Mouse (Mus musculus): ENCODE results near the gene N4bp3.

GRCm38 (mm10) chr11:51645293-51645692, 5.3 kb downstream of the N4bp3 start:
- no peak for TF ChIP-seq CTCF (IDR thresholded peaks at IDR 0.05; ENCODE audit: insufficient read depth, low read length)
- TF ChIP-seq POLR2A (IDR thresholded peaks at IDR 0.05; ENCODE audit: borderline replicate concordance, extremely low read depth, low read depth, low read length) = no peak

All from lung, adult 2 months (tissue).